Mouse (Mus musculus) ES-Bruce4 (cell line): Measurements from ENCODE around the gene Slc22a12. TPM values are rescaled to one million over a fixed set of nuclear protein-coding genes. Genes with fewer than 3 reads are reported as not detected.

Experiments
- H3K27ac ChIP-seq: 2 replicates; pipeline ENCODE4 v1.5.1; 2012; ENCODE audit warnings: low read length, inconsistent platforms; ENCODE audit not compliant: insufficient read depth
- H3K27me3 ChIP-seq: 2 replicates; pipeline ENCODE4 v1.6.1; 2012; ENCODE audit warnings: mild to moderate bottlenecking, low read length, inconsistent platforms; ENCODE audit not compliant: control insufficient read depth, poor library complexity, insufficient read depth, severe bottlenecking
- H3K36me3 ChIP-seq: 2 replicates; pipeline ENCODE4 v1.6.1; 2012; ENCODE audit warnings: inconsistent platforms, mild to moderate bottlenecking, low read length, moderate library complexity; ENCODE audit not compliant: control insufficient read depth, poor library complexity, insufficient read depth, severe bottlenecking
- H3K4me1 ChIP-seq: one replicate; pipeline ENCODE4 v1.8.1; 2011; ENCODE audit warnings: low read length; ENCODE audit not compliant: control insufficient read depth, insufficient read depth
- H3K4me3 ChIP-seq: 2 replicates; pipeline ENCODE4 v1.5.1; 2011; ENCODE audit warnings: low read depth, mild to moderate bottlenecking, low read length
- H3K9ac ChIP-seq: 2 replicates; pipeline ENCODE4 v1.6.1; 2012; ENCODE audit warnings: low read depth, mild to moderate bottlenecking, inconsistent platforms; ENCODE audit not compliant: poor library complexity, severe bottlenecking
- H3K9me3 ChIP-seq: replicated peaks from 2 replicates; pipeline ENCODE4 v1.6.1; 2012; ENCODE audit warnings: mild to moderate bottlenecking, low read length, inconsistent platforms; ENCODE audit not compliant: control insufficient read depth, poor library complexity, insufficient read depth, severe bottlenecking
- CTCF ChIP-seq: IDR thresholded peaks from one replicate; pipeline ENCODE4 v1.8.1; 2011; ENCODE audit warnings: low read depth, low read length
- EP300 ChIP-seq: IDR thresholded peaks from 2 replicates; pipeline ENCODE4 v1.6.1; 2011; ENCODE audit warnings: low read depth, low read length; ENCODE audit not compliant: insufficient read depth
- POLR2A ChIP-seq: IDR thresholded peaks from one replicate; pipeline ENCODE4 v1.8.1; 2011; ENCODE audit warnings: low read length; ENCODE audit not compliant: insufficient read depth
- polyA plus RNA-seq: library from polyadenylated mRNA; stranded (reverse); fragments of >200 nt; gene quantifications from 2 replicates; pipeline ENCODE4 v1.2.4, GENCODE M21; 2011; ENCODE audit warnings: low read depth; ENCODE audit not compliant: missing spikeins, insufficient read depth, insufficient read length

The Slc22a12 gene
- polyA plus RNA-seq, 1 experiment, result not detected

GRCm38 (mm10) chr19:6537526-6537925, 5.3 kb downstream of the Slc22a12 start:
- H3K4me1 ChIP-seq, result peaks cover 4% of the 10 kb centered on the region
- no peak for TF ChIP-seq CTCF
- no peak for TF ChIP-seq POLR2A
- TF ChIP-seq EP300, result no peak
- H3K27me3 ChIP-seq, result no peaks in the 10 kb centered on the region
- H3K9ac ChIP-seq, result no peak overlapping the region
- H3K36me3 ChIP-seq, result no peaks in the 10 kb centered on the region
- no peak overlapping the region for H3K4me3 ChIP-seq
- no peaks in the 10 kb centered on the region for H3K9me3 ChIP-seq
- H3K27ac ChIP-seq, result no peak overlapping the region

- Histone ChIP-seq H3K9me3 (no peaks in the 10 kb centered on the region), H3K4me3 (no peak overlapping the region), H3K36me3 (no peaks in the 10 kb centered on the region), H3K4me1 (peaks cover 4% of the 10 kb centered on the region), H3K27me3 (0 out of 2 replicates have a peak, but pooled peaks cover under 1% of the 10 kb centered on the region), H3K27ac (no peak overlapping the region), H3K9ac (no peak overlapping the region)
- TF ChIP-seq CTCF, result no peak
- no peak for TF ChIP-seq EP300
- TF ChIP-seq POLR2A, result no peak
These were observed 6.1 kb downstream of the Slc22a12 start for GRCm38 (mm10) chr19:6536696-6537095.

DNA sequence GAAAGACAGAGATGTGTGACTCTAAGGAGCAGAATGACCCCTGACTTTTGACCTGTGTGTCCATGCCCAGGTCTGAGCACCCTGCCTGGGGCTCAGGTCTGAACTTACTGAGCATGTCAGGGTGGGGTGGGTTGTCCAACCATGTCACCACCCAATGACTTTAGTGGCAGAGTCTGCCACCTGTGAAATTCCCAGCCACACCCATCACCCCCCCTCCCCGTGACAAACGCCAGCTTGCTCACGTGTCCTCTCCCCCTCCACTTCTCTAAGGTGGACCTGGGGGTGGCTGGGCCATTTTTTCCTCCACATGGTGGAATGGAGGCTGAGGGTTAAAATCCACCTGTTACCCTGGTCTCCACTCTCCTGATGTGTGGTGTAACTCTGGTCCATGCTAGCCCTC, 6.6 kb downstream of the Slc22a12 start:
- H3K9me3 ChIP-seq, result no peaks in the 10 kb centered on the region
- peaks cover 5% of the 10 kb centered on the region; the same call in 1 of the 2 replicates for H3K27me3 ChIP-seq
- peaks cover 4% of the 10 kb centered on the region for H3K4me1 ChIP-seq
- H3K9ac ChIP-seq, result no peak overlapping the region
- no peak overlapping the region for H3K4me3 ChIP-seq
- H3K36me3 ChIP-seq, result no peaks in the 10 kb centered on the region
- H3K27ac ChIP-seq, result no peak overlapping the region
- TF ChIP-seq POLR2A, result no peak
- no peak for TF ChIP-seq EP300
- TF ChIP-seq CTCF, result no peak

- Histone ChIP-seq H3K4me3 (no peak overlapping the region), H3K4me1 (peaks cover 2% of the 10 kb centered on the region), H3K36me3 (no peaks in the 10 kb centered on the region), H3K27me3 (peaks cover 8% of the 10 kb centered on the region; the same call in 1 of the 2 replicates), H3K9me3 (no peaks in the 10 kb centered on the region), H3K9ac (no peak overlapping the region), H3K27ac (no peak overlapping the region)
- TF ChIP-seq CTCF (no peak), EP300 (no peak), POLR2A (no peak)
These were observed 8.8 kb downstream of the Slc22a12 start for GRCm38 (mm10) chr19:6534118-6534415.

DNA sequence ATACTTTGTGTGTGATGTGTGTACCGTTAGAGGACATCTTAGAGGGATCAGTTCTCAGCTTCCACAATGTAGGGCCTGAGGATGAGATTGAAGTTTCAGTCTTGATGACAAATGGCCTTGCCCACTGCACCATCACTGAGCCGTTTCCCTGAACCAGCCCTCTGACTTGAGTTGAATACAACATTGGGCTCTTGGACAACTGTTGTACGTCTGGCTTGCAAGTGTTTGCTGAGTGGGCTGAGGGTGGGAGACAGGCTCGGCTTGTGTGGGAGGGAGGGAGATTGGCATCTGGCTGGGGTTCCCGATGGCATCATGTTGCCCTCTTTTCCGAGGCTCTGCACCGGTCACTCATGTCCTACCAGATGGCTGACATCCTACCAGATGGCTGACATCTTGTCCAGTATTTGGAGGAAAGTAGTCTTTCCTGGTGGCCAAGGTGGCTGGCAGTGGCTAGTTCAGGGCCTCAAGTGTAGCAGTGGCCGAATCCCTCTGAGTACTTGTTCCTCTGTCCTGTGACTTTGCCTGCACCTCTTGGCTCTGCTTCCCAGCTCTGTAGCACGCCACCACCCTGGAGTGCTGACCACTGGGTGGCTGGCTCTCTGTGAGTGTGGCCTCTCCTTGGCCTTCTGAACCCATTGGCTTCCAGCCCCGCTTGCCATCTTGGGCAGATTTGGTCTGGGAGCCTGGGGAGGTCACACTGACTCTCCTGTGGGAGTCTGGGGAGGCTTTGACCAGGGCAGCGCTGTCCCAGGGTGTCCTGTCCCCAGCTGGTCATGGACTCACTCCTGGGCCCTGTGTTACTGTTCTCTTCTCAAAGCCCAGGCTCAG, 9.3 kb downstream of the Slc22a12 start:
- Histone ChIP-seq H3K36me3 (no peaks in the 10 kb centered on the region), H3K4me1 (peaks cover 3% of the 10 kb centered on the region), H3K9ac (no peak overlapping the region), H3K27me3 (peaks cover 8% of the 10 kb centered on the region; the same call in 1 of the 2 replicates), H3K27ac (no peak overlapping the region), H3K9me3 (no peaks in the 10 kb centered on the region), H3K4me3 (no peak overlapping the region)
- TF ChIP-seq EP300 (no peak), POLR2A (no peak), CTCF (no peak)

DNA sequence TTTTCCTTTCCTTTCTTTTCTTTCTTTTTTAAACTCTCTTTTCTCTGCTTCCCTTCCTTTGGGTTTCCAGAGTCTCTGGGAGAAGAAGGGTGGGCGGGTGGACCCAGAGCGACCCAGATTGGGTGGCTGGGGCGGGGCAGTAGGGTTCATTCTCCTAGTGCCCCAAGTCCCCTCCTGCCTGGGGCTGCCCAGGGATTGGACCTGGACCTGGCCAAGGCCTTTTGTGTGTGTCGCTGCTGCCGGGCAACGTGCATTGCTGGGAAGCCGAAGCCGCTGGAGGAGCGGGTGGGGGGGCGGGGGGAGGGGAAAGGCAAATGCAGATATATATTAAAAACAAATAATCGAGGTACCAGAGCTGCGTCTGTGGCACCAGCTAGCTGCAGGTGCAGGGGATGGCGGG, 10.2 kb downstream of the Slc22a12 start:
- Histone ChIP-seq H3K9me3 (no peaks in the 10 kb centered on the region), H3K27ac (no peak overlapping the region), H3K4me3 (no peak overlapping the region), H3K27me3 (peaks cover 8% of the 10 kb centered on the region; the same call in 1 of the 2 replicates), H3K4me1 (peaks cover 3% of the 10 kb centered on the region), H3K36me3 (no peaks in the 10 kb centered on the region), H3K9ac (no peak overlapping the region)
- TF ChIP-seq EP300 (no peak), CTCF (no peak), POLR2A (no peak)
